Mouse (Mus musculus) layer of hippocampus, postnatal 14 days (tissue): ENCODE measurements around the gene 2610507B11Rik. TPM values are rescaled to one million over a fixed set of nuclear protein-coding genes. Genes with fewer than 3 reads are reported as not detected.

ENCODE experiments used
- DNase-seq, 2 experiments: peaks; one replicate each; pipeline ENCODE4 v3.0.0; 2021 to 2022; ENCODE audit warnings: low spot score in 2 of 2, mixed read lengths in 1 of 2
- total RNA-seq, 2 experiments: library from RNA; stranded (reverse); gene quantifications; 2 replicates each; pipeline ENCODE4 v1.2.3; 2021

The 2610507B11Rik gene
- total RNA-seq, 2 experiments from 2014 or later: 210 TPM

DNA sequence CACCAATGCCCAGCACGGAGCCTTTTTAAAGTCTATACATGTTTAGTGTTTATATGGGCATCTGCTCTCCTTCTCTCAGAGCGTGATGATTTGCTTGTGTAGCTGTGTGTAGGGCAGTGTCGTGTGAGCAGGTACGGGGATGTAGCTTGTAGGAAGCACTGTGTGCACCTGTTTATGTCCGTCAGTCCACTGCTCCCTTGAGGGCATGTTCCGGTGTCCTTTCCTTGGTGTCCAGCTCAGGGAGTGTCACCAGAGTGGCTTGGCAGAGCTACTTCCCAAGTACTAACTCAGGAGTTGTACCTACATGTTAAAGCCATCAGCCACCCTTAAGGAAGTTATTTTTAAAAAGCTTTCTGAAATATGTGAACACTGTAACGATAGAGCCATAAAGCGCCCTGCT is 75.5 kb downstream of the 2610507B11Rik start:
- no peak for DNase-seq

Other genes starting within 250 kb of the 2610507B11Rik start
- 10 to 100 TPM; 11.2 to 11.3 TPM for gene Dhrs13, start 229.5 kb upstream of the 2610507B11Rik start, total RNA-seq
- gene Flot2, start 223.8 kb upstream of the 2610507B11Rik start, total RNA-seq: 100 to 1,000 TPM; 109 to 122 TPM
- gene Eral1, start 181.4 kb upstream of the 2610507B11Rik start, total RNA-seq: 10 to 100 TPM; 19.7 to 20.8 TPM
- gene Fam222b, start 167.1 kb upstream of the 2610507B11Rik start, total RNA-seq: 10 to 100 TPM; 26.7 to 30.7 TPM
- gene Traf4, start 96.2 kb upstream of the 2610507B11Rik start, total RNA-seq: 10 to 100 TPM; 33.8 to 34.9 TPM
- 1 to 10 TPM; 4.2 to 4.7 TPM for gene Nek8, start 85.1 kb upstream of the 2610507B11Rik start, total RNA-seq
- gene Tlcd1, start 85.0 kb upstream of the 2610507B11Rik start, total RNA-seq: 10 to 100 TPM; 33.0 to 37.0 TPM
- gene Rpl23a, start 78.2 kb upstream of the 2610507B11Rik start, total RNA-seq: 100 to 1,000 TPM; 674 to 733 TPM
- gene Rab34, start 73.3 kb upstream of the 2610507B11Rik start, total RNA-seq: 10 to 100 TPM; 34.1 to 40.0 TPM
- 1 to 10 TPM; 6.7 to 6.9 TPM for gene Proca1, start 68.4 kb upstream of the 2610507B11Rik start, total RNA-seq
- 10 to 100 TPM; 64.4 to 66.4 TPM for gene Sdf2, start 16.0 kb upstream of the 2610507B11Rik start, total RNA-seq
- 100 to 1,000 TPM; 102 to 112 TPM for gene Supt6, start 15.8 kb upstream of the 2610507B11Rik start, total RNA-seq
- gene BC030499, start 29.1 kb downstream of the 2610507B11Rik start, total RNA-seq: 1 to 10 TPM; 1.4 to 2.6 TPM
- 1 to 10 TPM; 5.0 to 6.6 TPM for gene Spag5, start 39.8 kb downstream of the 2610507B11Rik start, total RNA-seq
- gene Aldoc, start 61.2 kb downstream of the 2610507B11Rik start, total RNA-seq: 100 to 1,000 TPM; 663 to 756 TPM
- gene Pigs, start 66.7 kb downstream of the 2610507B11Rik start, total RNA-seq: 10 to 100 TPM; 70.8 to 76.7 TPM
- 10 to 100 TPM; 27.6 to 32.2 TPM for gene Unc119, start 81.7 kb downstream of the 2610507B11Rik start, total RNA-seq
- not detected for gene Foxn1, start 124.8 kb downstream of the 2610507B11Rik start, total RNA-seq
- not detected for gene Slc13a2, start 160.5 kb downstream of the 2610507B11Rik start, total RNA-seq
- 1 to 10 TPM; 9.6 to 9.8 TPM for gene Slc46a1, start 203.9 kb downstream of the 2610507B11Rik start, total RNA-seq
- gene Sarm1, start 236.0 kb downstream of the 2610507B11Rik start, total RNA-seq: 10 to 100 TPM; 51.0 to 53.2 TPM
- gene Vtn, start 237.3 kb downstream of the 2610507B11Rik start, total RNA-seq: 10 to 100 TPM; 65.7 to 71.5 TPM
- gene Sebox, start 241.7 kb downstream of the 2610507B11Rik start, total RNA-seq: 1 to 10 TPM; 3.9 to 4.5 TPM